Mouse (Mus musculus): ENCODE results near the gene Baiap2l1. TPM values are rescaled to one million over a fixed set of nuclear protein-coding genes. Genes with fewer than 3 reads are reported as not detected.

Baiap2l1 gene
- polyA plus RNA-seq, 1 experiment from 2014 or later, result 20.9 TPM

DNA sequence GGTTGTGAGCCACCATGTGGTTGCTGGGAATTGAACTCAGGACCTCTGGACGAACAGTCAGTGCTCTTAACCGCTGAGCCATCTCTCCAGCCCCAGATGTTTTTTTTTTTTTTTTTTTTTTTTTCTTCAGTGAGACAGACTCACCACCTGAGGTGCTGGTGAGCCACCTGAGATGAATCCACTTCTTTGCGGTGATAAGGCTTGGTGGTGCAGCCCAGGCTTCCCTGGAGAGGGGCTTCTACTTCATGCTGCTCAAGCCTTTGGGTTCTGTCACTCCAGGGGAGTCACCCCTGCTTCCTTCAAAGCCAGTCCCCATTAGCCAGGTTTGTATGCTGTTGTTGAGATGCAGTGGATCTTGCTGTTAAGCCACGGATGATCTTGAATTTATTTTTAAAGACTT is 104.7 kb downstream of the Baiap2l1 start:
- CTCF ChIA-PET, result no interaction called here
- no peak for DNase-seq (ENCODE audit: low read depth, low spot score)
- in situ Hi-C loops (cut with MboI; ENCODE audit: low pct_unique_long_range_greater_than_20kb), result no loop called here
- TF ChIP-seq CTCF (IDR thresholded peaks at IDR 0.05), result no peak
- POLR2A ChIA-PET, result interaction anchor here (0.7 kb wide), 1 partner anchor 23 kb away, joined by 3 read pairs; no protein-coding TSS in a partner anchor
- ATAC-seq, result no peak
- no peaks in the 10 kb centered on the region for H3K27me3 ChIP-seq

DNA sequence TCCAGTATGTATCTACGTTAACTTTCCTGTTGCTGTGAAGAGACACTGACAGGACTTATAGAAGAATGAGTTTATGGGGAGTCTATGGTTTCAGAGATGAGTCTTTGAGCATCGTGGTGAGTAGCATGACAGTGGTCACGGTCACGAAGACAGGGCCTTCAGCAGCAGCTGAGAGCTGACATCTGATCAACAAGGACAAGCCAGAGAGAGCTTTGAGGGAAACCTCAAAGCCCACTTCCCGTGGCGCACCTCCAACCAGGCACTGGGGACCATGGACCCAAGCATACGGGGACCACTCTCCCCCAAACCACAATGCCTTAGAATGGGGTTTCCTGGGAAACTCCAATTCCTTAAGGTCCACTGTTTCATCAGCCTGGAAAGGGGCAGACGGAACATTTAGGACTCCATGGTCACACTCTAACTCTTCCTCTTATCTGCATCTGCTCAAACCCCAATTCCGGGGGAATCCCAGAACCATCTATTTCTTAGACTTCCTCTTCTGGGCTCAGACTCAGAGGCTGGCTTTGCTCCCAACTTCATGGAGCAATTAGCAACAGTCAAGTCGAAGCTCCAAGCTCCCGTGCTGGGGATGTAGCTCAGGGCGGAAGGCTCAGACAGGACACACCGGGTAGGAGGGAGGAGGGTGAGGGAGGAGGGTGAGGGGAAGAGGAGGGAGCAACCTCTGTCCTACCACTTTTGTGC is 105.9 kb downstream of the Baiap2l1 start:
- in situ Hi-C loops (cut with MboI; ENCODE audit: low pct_unique_long_range_greater_than_20kb), result no loop called here
- ChIA-PET POLR2A (no interaction called here), CTCF (no interaction called here)
- H3K27me3 ChIP-seq, result no peaks in the 10 kb centered on the region
- TF ChIP-seq CTCF (IDR thresholded peaks at IDR 0.05), result no peak
- DNase-seq (ENCODE audit: low read depth, low spot score), result no peak
- no peak for ATAC-seq

DNA sequence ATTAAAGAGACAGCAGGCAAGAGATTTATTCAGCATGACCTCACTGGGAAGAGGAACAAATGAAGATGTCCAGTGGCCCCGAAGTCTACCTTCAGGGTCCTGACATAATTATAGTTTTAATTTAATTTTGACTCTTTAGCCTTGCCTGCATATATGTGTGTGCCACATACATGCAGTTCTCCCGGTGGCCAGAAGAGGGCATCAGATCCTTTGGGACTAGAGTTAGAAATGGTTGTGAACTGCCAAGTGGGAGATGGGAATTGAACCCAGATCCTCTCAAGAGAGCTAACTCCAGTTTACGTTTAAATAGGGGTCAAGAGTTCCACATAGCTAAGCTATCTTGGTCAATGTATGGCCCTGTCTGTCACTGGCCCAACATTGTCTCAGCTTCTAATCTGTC is 108.0 kb downstream of the Baiap2l1 start:
- ATAC-seq (no peak), DNase-seq (ENCODE audit: low read depth, low spot score) (no peak)
- TF ChIP-seq CTCF (IDR thresholded peaks at IDR 0.05), result no peak
- CTCF ChIA-PET, result interaction anchor here (1.5 kb wide), 1 partner anchor 16 kb away, joined by 4 read pairs; no protein-coding TSS in a partner anchor
- POLR2A ChIA-PET, result no interaction called here
- in situ Hi-C loops (cut with MboI; ENCODE audit: low pct_unique_long_range_greater_than_20kb), result no loop called here
- H3K27me3 ChIP-seq, result no peaks in the 10 kb centered on the region

DNA sequence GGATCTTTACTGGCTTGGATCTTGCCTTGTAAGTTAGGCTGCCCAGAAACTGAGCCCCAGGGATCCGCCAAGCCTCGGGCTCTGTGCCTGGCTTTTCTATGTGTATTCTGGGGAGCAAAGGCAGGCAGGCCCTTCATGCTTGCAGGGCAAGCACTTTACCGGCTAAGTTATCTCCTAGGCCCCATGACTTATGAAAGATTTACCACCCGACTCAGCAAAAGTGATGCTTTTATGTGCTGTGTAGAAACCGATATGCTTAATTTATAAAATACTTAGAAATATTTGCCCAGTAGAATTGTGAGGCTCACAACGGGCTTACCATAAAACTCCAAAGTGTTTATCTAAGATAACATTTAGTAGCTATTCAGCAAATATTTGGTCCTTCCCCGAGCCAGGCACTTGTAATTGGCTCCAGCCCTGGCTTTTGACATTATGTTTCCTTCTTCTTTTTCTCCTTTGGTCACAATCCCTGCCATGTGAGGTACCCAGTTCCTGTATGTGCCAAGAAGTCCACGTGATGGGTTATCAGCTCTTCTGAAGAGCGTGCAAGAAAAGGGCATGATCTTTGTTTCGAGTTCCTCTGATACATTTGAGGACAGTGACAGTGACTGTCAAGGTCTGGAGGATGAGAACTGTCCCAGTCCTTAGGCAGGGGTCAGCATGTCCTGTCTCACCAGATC is 109.9 kb downstream of the Baiap2l1 start:
- H3K27me3 ChIP-seq, result no peaks in the 10 kb centered on the region
- no peak for TF ChIP-seq CTCF (IDR thresholded peaks at IDR 0.05)
- ChIA-PET CTCF (interaction anchor here (1.2 kb wide), 1 partner anchor 9 kb away, joined by 3 read pairs; no protein-coding TSS in a partner anchor), POLR2A (interaction anchor here (0.6 kb wide), 1 partner anchor 16 kb away, joined by 4 read pairs; no protein-coding TSS in a partner anchor)
- no peak for DNase-seq (ENCODE audit: low read depth, low spot score)
- ATAC-seq, result no peak
- in situ Hi-C loops (cut with MboI; ENCODE audit: low pct_unique_long_range_greater_than_20kb), result no loop called here

DNA sequence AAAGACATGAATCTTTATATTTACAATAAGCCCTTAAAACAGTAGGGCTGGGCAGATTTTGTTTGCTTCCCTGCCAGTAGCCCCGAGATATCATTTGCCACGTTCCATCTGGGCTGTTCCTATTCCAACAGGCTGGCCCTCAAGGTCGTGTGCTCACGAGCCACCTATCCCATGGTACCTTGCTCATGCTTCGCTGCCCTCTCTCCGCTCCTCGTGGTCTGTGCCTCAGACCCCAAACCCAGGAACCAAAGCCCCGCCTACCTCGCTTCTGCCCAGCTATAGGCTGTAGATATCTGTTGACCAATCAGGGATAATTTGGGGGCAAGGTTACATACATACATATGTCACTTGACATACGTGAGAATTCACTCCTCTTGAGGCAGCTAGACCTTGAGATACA is 110.6 kb downstream of the Baiap2l1 start:
- in situ Hi-C loops (cut with MboI; ENCODE audit: low pct_unique_long_range_greater_than_20kb), result no loop called here
- no peak for TF ChIP-seq CTCF (IDR thresholded peaks at IDR 0.05)
- CTCF ChIA-PET, result no interaction called here
- no peak for ATAC-seq
- H3K27me3 ChIP-seq, result no peaks in the 10 kb centered on the region
- POLR2A ChIA-PET, result interaction anchor here (0.6 kb wide), 1 partner anchor 15 kb away, joined by 4 read pairs; no protein-coding TSS in a partner anchor
- no peak for DNase-seq (ENCODE audit: low read depth, low spot score)

DNA sequence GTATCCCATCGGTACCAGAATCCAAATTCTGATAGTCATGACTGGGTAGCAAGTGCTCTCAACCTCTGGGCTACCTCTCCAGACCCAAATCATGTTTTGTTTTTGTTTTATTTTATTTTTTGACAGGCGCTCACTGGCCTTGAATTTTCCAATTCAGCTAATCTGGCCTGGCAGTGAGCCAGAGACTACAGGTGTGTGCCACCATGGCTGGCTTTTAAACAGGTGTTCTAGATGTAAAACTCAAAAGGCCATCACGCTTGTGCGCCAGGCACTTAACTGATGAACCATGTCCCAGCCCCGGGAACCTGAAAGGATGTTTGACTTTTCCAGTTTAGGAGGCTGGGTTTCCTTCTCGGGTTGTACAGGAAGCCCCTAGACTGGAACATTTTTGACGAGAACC is 111.2 kb downstream of the Baiap2l1 start:
- POLR2A ChIA-PET, result no interaction called here
- TF ChIP-seq CTCF (IDR thresholded peaks at IDR 0.05), result no peak
- in situ Hi-C loops (cut with MboI; ENCODE audit: low pct_unique_long_range_greater_than_20kb), result no loop called here
- H3K27me3 ChIP-seq, result no peaks in the 10 kb centered on the region
- ATAC-seq, result no peak
- CTCF ChIA-PET, result no interaction called here
- no peak for DNase-seq (ENCODE audit: low read depth, low spot score)

DNA sequence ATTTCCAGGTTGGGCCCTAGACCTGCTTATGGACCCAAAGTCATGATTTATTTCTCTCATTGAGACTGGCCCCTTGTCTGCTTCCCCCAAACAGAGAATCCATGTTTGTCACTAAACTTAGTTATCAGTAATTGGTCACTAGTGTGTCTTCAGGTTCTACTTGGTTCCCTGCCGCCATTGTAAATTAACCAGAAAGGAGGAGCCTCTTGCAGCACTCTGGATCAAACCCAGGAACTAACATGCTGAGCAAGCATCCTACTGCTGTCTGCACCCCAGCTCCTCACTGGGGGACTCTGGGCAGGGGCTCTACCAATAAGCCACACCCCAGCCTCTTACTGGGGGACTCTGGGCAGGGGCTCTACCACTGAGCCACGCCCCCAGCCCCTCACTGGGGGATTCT is 112.3 kb downstream of the Baiap2l1 start:
- ATAC-seq (no peak), DNase-seq (ENCODE audit: low read depth, low spot score) (no peak)
- in situ Hi-C loops (cut with MboI; ENCODE audit: low pct_unique_long_range_greater_than_20kb), result no loop called here
- ChIA-PET CTCF (no interaction called here), POLR2A (no interaction called here)
- TF ChIP-seq CTCF (IDR thresholded peaks at IDR 0.05), result no peak
- no peaks in the 10 kb centered on the region for H3K27me3 ChIP-seq

DNA sequence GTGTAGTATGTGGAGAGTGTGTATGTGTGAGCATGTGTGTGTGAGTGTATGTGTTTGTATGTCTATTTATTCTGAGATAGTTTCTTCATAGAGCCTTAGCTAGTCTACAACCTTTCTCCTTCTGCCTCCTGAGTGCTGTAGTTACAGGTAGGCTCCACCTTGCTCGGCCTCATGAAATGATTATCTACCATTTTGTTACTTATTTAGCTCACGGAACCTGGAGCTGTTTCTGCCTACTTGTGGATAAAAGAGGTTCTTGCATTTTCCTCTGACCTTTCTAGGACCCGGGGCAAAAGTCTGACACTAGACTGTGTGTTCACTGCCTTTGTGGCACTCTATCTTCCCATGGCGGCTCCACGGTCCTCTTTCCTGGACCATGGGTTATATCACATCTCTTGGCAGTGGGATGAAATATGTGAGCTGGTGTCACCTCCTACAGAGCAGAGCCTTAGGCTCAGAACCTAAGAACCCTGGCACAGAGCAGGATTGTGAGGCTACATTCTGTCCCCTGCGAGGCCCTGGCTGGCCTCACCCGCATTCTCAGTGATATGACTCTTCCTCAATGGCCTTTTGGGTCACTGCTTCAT is 113.9 kb downstream of the Baiap2l1 start, which contains the start of gene Bri3:
Gene Bri3 (plus strand): TSS at position 537 of the 587 bp plus-strand sequence.
- no peak for ATAC-seq
- TF ChIP-seq CTCF (IDR thresholded peaks at IDR 0.05), result no peak
- CTCF ChIA-PET, result interaction anchor here (1.0 kb wide), 1 partner anchor 14 kb away, joined by 3 read pairs; no protein-coding TSS in a partner anchor
- POLR2A ChIA-PET, result no interaction called here
- in situ Hi-C loops (cut with MboI; ENCODE audit: low pct_unique_long_range_greater_than_20kb), result no loop called here
- no peak for DNase-seq (ENCODE audit: low read depth, low spot score)
- H3K27me3 ChIP-seq, result no peaks in the 10 kb centered on the region

DNA sequence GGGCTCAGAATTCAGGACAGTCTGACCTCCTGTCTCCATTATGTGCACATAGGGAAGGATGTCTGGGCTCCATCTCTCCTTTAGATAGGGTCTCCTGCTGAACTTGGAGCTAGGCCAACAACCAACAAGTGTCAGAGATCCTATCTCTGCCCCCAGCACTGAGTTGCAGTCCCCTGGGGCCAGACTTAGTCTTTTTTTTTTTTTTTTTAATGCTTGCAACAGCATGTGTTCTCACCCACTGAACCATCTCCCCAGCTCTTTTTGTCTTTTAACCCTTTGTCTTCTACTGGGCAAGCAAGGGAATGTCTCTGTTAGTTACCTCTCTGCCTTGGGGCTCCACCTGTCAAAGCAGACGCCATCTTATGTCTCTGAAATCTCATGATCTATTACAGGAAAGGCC is 118.9 kb downstream of the Baiap2l1 start:
- in situ Hi-C loops (cut with MboI; ENCODE audit: low pct_unique_long_range_greater_than_20kb), result no loop called here

DNA sequence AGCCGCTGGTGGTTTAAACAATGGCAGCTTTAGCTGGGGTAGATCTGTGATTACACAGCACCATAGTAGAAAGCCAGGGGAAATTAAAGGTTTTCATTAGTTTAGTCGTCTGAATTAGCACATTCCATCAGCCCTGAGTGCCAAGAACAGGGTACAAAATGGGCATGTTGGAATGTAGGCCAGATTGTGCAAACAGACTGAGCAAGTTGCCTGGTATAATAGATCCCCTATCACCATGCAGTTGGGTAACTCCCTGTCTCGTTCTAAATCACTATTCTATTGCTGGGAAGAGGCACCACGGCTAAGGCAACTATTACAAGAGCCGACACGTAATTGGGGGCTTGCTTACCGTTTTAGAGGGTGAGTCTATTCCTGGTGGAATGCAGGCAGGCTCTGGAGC is 123.2 kb downstream of the Baiap2l1 start:
- DNase-seq (ENCODE audit: low read depth, low spot score) (no peak), ATAC-seq (no peak)
- no peaks in the 10 kb centered on the region for H3K27me3 ChIP-seq
- in situ Hi-C loops (cut with MboI; ENCODE audit: low pct_unique_long_range_greater_than_20kb), result no loop called here
- POLR2A ChIA-PET, result no interaction called here
- TF ChIP-seq CTCF (IDR thresholded peaks at IDR 0.05), result no peak
- CTCF ChIA-PET, result interaction anchor here (1.4 kb wide), 1 partner anchor 27 kb away, joined by 4 read pairs; no protein-coding TSS in a partner anchor

More for the DNA sequence above, 118.9 kb downstream of the Baiap2l1 start:
- ATAC-seq, result no peak
- TF ChIP-seq CTCF (IDR thresholded peaks at IDR 0.05), result no peak
- H3K27me3 ChIP-seq, result no peaks in the 10 kb centered on the region
- CTCF ChIA-PET, result interaction anchor here (0.8 to 1.0 kb wide), 2 partner anchors 9 to 17 kb away, joined by 3 read pairs; no protein-coding TSS in a partner anchor
- no peak for DNase-seq (ENCODE audit: low read depth, low spot score)
- POLR2A ChIA-PET, result no interaction called here

DNA sequence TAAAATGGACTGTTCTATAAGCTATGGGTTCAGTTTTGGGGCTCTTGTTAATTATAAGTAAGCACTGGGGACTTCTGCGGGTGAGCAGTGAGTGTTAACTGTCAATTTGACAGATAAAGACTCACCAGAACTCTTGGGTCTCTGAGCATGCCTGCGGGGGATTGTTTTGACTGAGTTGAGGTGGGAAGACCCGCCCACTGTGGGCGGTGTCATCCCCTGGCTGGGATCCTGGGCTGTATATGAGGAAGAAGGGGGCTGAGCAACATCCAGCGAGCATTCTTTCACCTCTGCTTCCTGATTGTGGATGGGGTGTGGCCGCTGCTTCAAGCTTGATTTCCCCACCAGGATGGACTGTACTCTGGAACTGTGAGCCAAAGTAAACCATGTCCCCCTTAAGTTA is 123.7 kb downstream of the Baiap2l1 start:
- POLR2A ChIA-PET, result no interaction called here
- ATAC-seq, result no peak
- no peak for DNase-seq (ENCODE audit: low read depth, low spot score)
- in situ Hi-C loops (cut with MboI; ENCODE audit: low pct_unique_long_range_greater_than_20kb), result no loop called here
- CTCF ChIA-PET, result interaction anchor here (1.5 kb wide), 1 partner anchor 16 kb away, joined by 4 read pairs; no protein-coding TSS in a partner anchor
- no peaks in the 10 kb centered on the region for H3K27me3 ChIP-seq
- no peak for TF ChIP-seq CTCF (IDR thresholded peaks at IDR 0.05)

All from Patski (cell line).